Mouse (Mus musculus) stomach, postnatal 0 days (tissue): Measurements from ENCODE around the gene Kcnh8. TPM values are rescaled to one million over a fixed set of nuclear protein-coding genes. Genes with fewer than 3 reads are reported as not detected.

Experiments
- ATAC-seq: fragments of 200-750 bp; cut with Nextera tagmentation; 2 replicates; pipeline ENCODE4 v1.8.0; 2017; ENCODE audit not compliant: low FRiP score, low TSS enrichment
- DNase-seq: peaks from one replicate; pipeline ENCODE4 v3.0.0-alpha.2; 2016; ENCODE audit warnings: low spot score
- H3K27ac ChIP-seq: fragments of 300-500 bp; sonication (generic); replicated peaks from 2 replicates; pipeline ENCODE4 v1.5.1; 2014; ENCODE audit warnings: mild to moderate bottlenecking, control low read depth
- H3K27me3 ChIP-seq: fragments of 300-500 bp; sonication (generic); 2 replicates; pipeline ENCODE4 v1.6.1; 2014; ENCODE audit warnings: low read length; ENCODE audit not compliant: control insufficient read depth, insufficient read depth
- H3K36me3 ChIP-seq: fragments of 300-500 bp; sonication (generic); 2 replicates; pipeline ENCODE4 v1.6.1; 2014; ENCODE audit warnings: low read length, mixed read lengths; ENCODE audit not compliant: control insufficient read depth, insufficient read depth
- H3K4me1 ChIP-seq: fragments of 300-500 bp; sonication (generic); replicated peaks from 2 replicates; pipeline ENCODE4 v1.6.1; 2014; ENCODE audit warnings: antibody characterized with exemption; ENCODE audit not compliant: control insufficient read depth, insufficient read depth
- H3K4me2 ChIP-seq: fragments of 300-500 bp; sonication (generic); replicated peaks from 2 replicates; pipeline ENCODE4 v1.6.1; 2014; ENCODE audit warnings: low read depth, mild to moderate bottlenecking, control low read depth, moderate library complexity
- H3K4me3 ChIP-seq: fragments of 300-500 bp; sonication (generic); 2 replicates; pipeline ENCODE4 v1.5.1; 2014; ENCODE audit warnings: low read depth, low read length, control low read depth
- H3K9ac ChIP-seq: fragments of 300-500 bp; sonication (generic); 2 replicates; pipeline ENCODE4 v1.6.1; 2014; ENCODE audit warnings: mild to moderate bottlenecking, low read length, control low read depth, mixed read lengths
- H3K9me3 ChIP-seq: fragments of 300-500 bp; sonication (generic); 2 replicates; pipeline ENCODE4 v1.6.1; 2016; ENCODE audit warnings: low read length; ENCODE audit not compliant: control insufficient read depth
- CTCF ChIP-seq: IDR thresholded peaks from 2 replicates; pipeline ENCODE4 v1.5.1; 2016; ENCODE audit warnings: antibody characterized with exemption, low read depth, mild to moderate bottlenecking, moderate library complexity
- EP300 ChIP-seq: optimal IDR thresholded peaks from 2 replicates; pipeline ENCODE3; 2016; ENCODE audit warnings: antibody characterized with exemption
- WGBS: fragments of 180-500 bp; shearing (Covaris S2); extraction: QIAGEN DNeasy Blood & Tissue Kit; methylation state at CpG from one replicate; pipeline ENCODE4 v1.1.7; 2014; 5-methylcytosine and 5-hydroxymethylcytosine counted together
- polyA plus RNA-seq: library from polyadenylated mRNA; unstranded; fragments of >200 nt; fragmentation: Nextera tagmentation; extraction: Ambion mirVana; gene quantifications from 2 replicates; pipeline ENCODE4 v1.2.1, GENCODE M21; 2015

The Kcnh8 gene
- polyA plus RNA-seq, 1 experiment from 2014 or later: 0.18 TPM

GRCm38 (mm10) chr17:52649186-52649585 lies 46.7 kb downstream of the Kcnh8 start:
- H3K4me3 ChIP-seq: no peak overlapping the region
- no peak for TF ChIP-seq EP300
- TF ChIP-seq CTCF: peak; percentile 33
- ATAC-seq: no peak
- H3K27ac ChIP-seq: no peak overlapping the region
- no peaks in the 10 kb centered on the region for H3K9me3 ChIP-seq
- no peaks in the 10 kb centered on the region for H3K36me3 ChIP-seq
- H3K4me1 ChIP-seq: no peaks in the 10 kb centered on the region
- H3K27me3 ChIP-seq: no peaks in the 10 kb centered on the region
- no peak for DNase-seq
- H3K9ac ChIP-seq: no peak overlapping the region
- H3K4me2 ChIP-seq: no peak overlapping the region

GRCm38 (mm10) chr17:52691988-52692387 lies 89.5 kb downstream of the Kcnh8 start:
- H3K27me3 ChIP-seq: no peaks in the 10 kb centered on the region
- no peak for DNase-seq
- no peak for ATAC-seq
- no peak overlapping the region for H3K4me3 ChIP-seq
- no peak overlapping the region for H3K9ac ChIP-seq
- H3K9me3 ChIP-seq: no peaks in the 10 kb centered on the region
- H3K27ac ChIP-seq: no peak overlapping the region
- no peak for TF ChIP-seq EP300
- TF ChIP-seq CTCF: no peak
- H3K4me1 ChIP-seq: no peaks in the 10 kb centered on the region
- H3K4me2 ChIP-seq: no peak overlapping the region
- H3K36me3 ChIP-seq: no peaks in the 10 kb centered on the region

GRCm38 (mm10) chr17:52701944-52702343 lies 99.4 kb downstream of the Kcnh8 start:
- Histone ChIP-seq H3K9ac (no peak overlapping the region), H3K36me3 (no peaks in the 10 kb centered on the region), H3K9me3 (no peaks in the 10 kb centered on the region), H3K27me3 (no peaks in the 10 kb centered on the region), H3K4me3 (no peak overlapping the region), H3K4me2 (no peak overlapping the region), H3K27ac (no peak overlapping the region), H3K4me1 (no peaks in the 10 kb centered on the region)
- 68% methylated on average over 3 of the region's 3 CpGs for WGBS
- no peak for DNase-seq
- TF ChIP-seq CTCF (no peak), EP300 (no peak)
- ATAC-seq: no peak

GRCm38 (mm10) chr17:52712319-52712718 lies 109.8 kb downstream of the Kcnh8 start:
- TF ChIP-seq EP300 (no peak), CTCF (no peak)
- WGBS: 13% methylated on average over 1 of the region's 1 CpGs
- ATAC-seq (no peak), DNase-seq (no peak)
- H3K4me2 ChIP-seq: no peak overlapping the region
- no peak overlapping the region for H3K27ac ChIP-seq
- no peak overlapping the region for H3K4me3 ChIP-seq
- no peaks in the 10 kb centered on the region for H3K27me3 ChIP-seq
- no peaks in the 10 kb centered on the region for H3K9me3 ChIP-seq
- no peak overlapping the region for H3K9ac ChIP-seq
- H3K4me1 ChIP-seq: no peaks in the 10 kb centered on the region
- no peaks in the 10 kb centered on the region for H3K36me3 ChIP-seq

GRCm38 (mm10) chr17:52722214-52722613 lies 119.7 kb downstream of the Kcnh8 start:
- no peak overlapping the region for H3K27ac ChIP-seq
- no peak for ATAC-seq
- no peaks in the 10 kb centered on the region for H3K9me3 ChIP-seq
- no peak overlapping the region for H3K4me3 ChIP-seq
- no peak overlapping the region for H3K4me2 ChIP-seq
- H3K36me3 ChIP-seq: no peaks in the 10 kb centered on the region
- DNase-seq: no peak
- H3K4me1 ChIP-seq: no peaks in the 10 kb centered on the region
- no peak for TF ChIP-seq CTCF
- TF ChIP-seq EP300: no peak
- no peaks in the 10 kb centered on the region for H3K27me3 ChIP-seq
- WGBS: 53% methylated on average over 3 of the region's 3 CpGs
- no peak overlapping the region for H3K9ac ChIP-seq

GRCm38 (mm10) chr17:52728806-52729205 lies 126.3 kb downstream of the Kcnh8 start:
- ATAC-seq (no peak), DNase-seq (no peak)
- Histone ChIP-seq H3K9me3 (no peaks in the 10 kb centered on the region), H3K9ac (no peak overlapping the region), H3K4me3 (no peak overlapping the region), H3K4me1 (no peaks in the 10 kb centered on the region), H3K27me3 (no peaks in the 10 kb centered on the region), H3K36me3 (no peaks in the 10 kb centered on the region), H3K27ac (no peak overlapping the region), H3K4me2 (no peak overlapping the region)
- no peak for TF ChIP-seq EP300
- no peak for TF ChIP-seq CTCF
- WGBS: 74% methylated on average over 2 of the region's 2 CpGs
